Mouse (Mus musculus) heart, postnatal 0 days (tissue): ENCODE measurements around the gene Nr2f1. TPM values are rescaled to one million over a fixed set of nuclear protein-coding genes. Genes with fewer than 3 reads are reported as not detected.
A peak's percentile ranks its signal among the peaks of the same experiment; 100 is the strongest.

Source experiments
- ATAC-seq: fragments of 200-750 bp; cut with Nextera tagmentation; 2 replicates; pipeline ENCODE4 v1.8.0; 2017; ENCODE audit warnings: low read depth, moderate number of reproducible peaks, moderate library complexity; ENCODE audit not compliant: insufficient read depth
- DNase-seq: peaks from one replicate; pipeline ENCODE4 v3.0.0-alpha.2; 2016; ENCODE audit warnings: low spot score
- H3K27ac ChIP-seq: fragments of 300-500 bp; sonication (generic); 2 replicates; pipeline ENCODE4 v1.5.1; 2014; ENCODE audit warnings: low read depth, mild to moderate bottlenecking
- H3K27me3 ChIP-seq: fragments of 300-500 bp; sonication (generic); 2 replicates; pipeline ENCODE4 v1.6.1; 2014; ENCODE audit warnings: low read length, mixed read lengths; ENCODE audit not compliant: control insufficient read depth, insufficient read depth
- H3K36me3 ChIP-seq: fragments of 300-500 bp; sonication (generic); replicated peaks from 2 replicates; pipeline ENCODE4 v1.6.1; 2014; ENCODE audit warnings: low read length, mixed read lengths; ENCODE audit not compliant: control insufficient read depth, insufficient read depth
- H3K4me1 ChIP-seq: fragments of 300-500 bp; sonication (generic); 2 replicates; pipeline ENCODE4 v1.6.1; 2014; ENCODE audit warnings: antibody characterized with exemption; ENCODE audit not compliant: control insufficient read depth, insufficient read depth
- H3K4me2 ChIP-seq: fragments of 300-500 bp; sonication (generic); 2 replicates; pipeline ENCODE4 v1.6.1; 2014; ENCODE audit warnings: low read depth, mild to moderate bottlenecking, low read length, moderate library complexity
- H3K4me3 ChIP-seq: fragments of 300-500 bp; sonication (generic); 2 replicates; pipeline ENCODE4 v1.5.1; 2014; ENCODE audit warnings: low read depth, low read length
- H3K9ac ChIP-seq: fragments of 300-500 bp; sonication (generic); replicated peaks from 2 replicates; pipeline ENCODE4 v1.6.1; 2014; ENCODE audit warnings: low read depth, low read length, mixed read lengths
- H3K9me3 ChIP-seq: fragments of 300-500 bp; sonication (generic); replicated peaks from 2 replicates; pipeline ENCODE4 v1.6.1; 2016; ENCODE audit warnings: low read length; ENCODE audit not compliant: control insufficient read depth
- CTCF ChIP-seq: IDR thresholded peaks from 2 replicates; pipeline ENCODE4 v1.5.1; 2016; ENCODE audit warnings: antibody characterized with exemption, control low read depth, low read depth
- EP300 ChIP-seq: IDR thresholded peaks from 2 replicates; pipeline ENCODE4 v1.6.1; 2016; ENCODE audit warnings: antibody characterized with exemption, low read depth
- WGBS: fragments of 180-500 bp; shearing (Covaris S2); extraction: QIAGEN DNeasy Blood & Tissue Kit; methylation state at CpG from one replicate; pipeline ENCODE4 v1.1.7; 2014; 5-methylcytosine and 5-hydroxymethylcytosine counted together
- polyA plus RNA-seq: library from polyadenylated mRNA; unstranded; fragments of >200 nt; fragmentation: Nextera tagmentation; extraction: Ambion mirVana; gene quantifications from 2 replicates; pipeline ENCODE4 v1.2.1, GENCODE M21; 2015
- total RNA-seq: library from RNA; depleted of rRNA; stranded (reverse); fragments of >200 nt; gene quantifications from 2 replicates; pipeline ENCODE4 v1.2.3, GENCODE M21; 2014; ENCODE audit warnings: low replicate concordance

Nr2f1 gene
- total and polyA plus RNA-seq, 2 experiments from 2014 or later, result 2.3 to 11.6 TPM

- no peak overlapping the region for H3K4me2 ChIP-seq
- DNase-seq (no peak), ATAC-seq (no peak)
- 28% methylated on average over 12 of the region's 12 CpGs for WGBS
- H3K27ac ChIP-seq, result no peak overlapping the region
- no peaks in the 10 kb centered on the region for H3K9me3 ChIP-seq
- peaks cover 78% of the 10 kb centered on the region for H3K27me3 ChIP-seq
- H3K36me3 ChIP-seq, result no peaks in the 10 kb centered on the region
- H3K9ac ChIP-seq, result no peak overlapping the region
- no peak for TF ChIP-seq CTCF
- TF ChIP-seq EP300, result no peak
- peaks cover 3% of the 10 kb centered on the region; the same call in 1 of the 2 replicates for H3K4me1 ChIP-seq
- no peak overlapping the region for H3K4me3 ChIP-seq
Measured at GRCm38 (mm10) chr13:78207796-78208645, 8.5 kb upstream of the Nr2f1 start.

- ATAC-seq (no peak), DNase-seq (peak; percentile 2)
- no peak for TF ChIP-seq EP300
- TF ChIP-seq CTCF, result no peak
- WGBS, result 57% methylated on average over 7 of the region's 7 CpGs
- Histone ChIP-seq H3K4me3 (no peak overlapping the region), H3K9ac (no peak overlapping the region), H3K27me3 (peaks cover 77% of the 10 kb centered on the region), H3K36me3 (no peaks in the 10 kb centered on the region), H3K27ac (no peak overlapping the region), H3K4me2 (0 out of 2 replicates have a peak overlapping the region, but pooled peaks have one; percentile 21), H3K4me1 (peaks cover 8% of the 10 kb centered on the region; the same call in 1 of the 2 replicates), H3K9me3 (no peaks in the 10 kb centered on the region)
Measured at GRCm38 (mm10) chr13:78206891-78207430, 7.4 kb upstream of the Nr2f1 start.

GRCm38 (mm10) chr13:78205426-78205825, 5.9 kb upstream of the Nr2f1 start:
- DNase-seq (no peak), ATAC-seq (no peak)
- H3K4me3 ChIP-seq, result no peak overlapping the region
- no peaks in the 10 kb centered on the region for H3K9me3 ChIP-seq
- H3K4me2 ChIP-seq, result no peak overlapping the region
- TF ChIP-seq CTCF (no peak), EP300 (no peak)
- H3K36me3 ChIP-seq, result no peaks in the 10 kb centered on the region
- peaks cover 67% of the 10 kb centered on the region for H3K27me3 ChIP-seq
- H3K9ac ChIP-seq, result no peak overlapping the region
- peaks cover 10% of the 10 kb centered on the region; the same call in 1 of the 2 replicates for H3K4me1 ChIP-seq
- H3K27ac ChIP-seq, result no peak overlapping the region

- Histone ChIP-seq H3K27me3 (peaks cover 50% of the 10 kb centered on the region), H3K4me3 (peak overlapping the region; percentile 73), H3K36me3 (no peaks in the 10 kb centered on the region), H3K27ac (peak overlapping the region; percentile 65), H3K9me3 (no peaks in the 10 kb centered on the region), H3K4me2 (peak overlapping the region; percentile 99), H3K9ac (peak overlapping the region; percentile 36), H3K4me1 (peaks cover 8% of the 10 kb centered on the region; the same call in 1 of the 2 replicates)
- TF ChIP-seq CTCF, result 0 out of 2 replicates have a peak, but pooled peaks have one; percentile 10
- TF ChIP-seq EP300, result no peak
- peak; percentile 22 for DNase-seq
- ATAC-seq, result peak; percentile 31
- WGBS, result under 1% methylated on average over 31 of the region's 37 CpGs
Measured at GRCm38 (mm10) chr13:78203348-78204061, 3.9 kb upstream of the Nr2f1 start.

- Histone ChIP-seq H3K4me3 (peak overlapping the region; percentile 73), H3K27me3 (peaks cover 52% of the 10 kb centered on the region), H3K9ac (peak overlapping the region; percentile 36), H3K4me1 (peaks cover 14% of the 10 kb centered on the region; the same call in 1 of the 2 replicates), H3K27ac (peak overlapping the region; percentile 65), H3K36me3 (no peaks in the 10 kb centered on the region), H3K4me2 (peak overlapping the region; percentile 99), H3K9me3 (no peaks in the 10 kb centered on the region)
- TF ChIP-seq EP300, result no peak
- no peak for TF ChIP-seq CTCF
- DNase-seq (peak; percentile 5), ATAC-seq (no peak)
- under 1% methylated on average over 47 of the region's 47 CpGs for WGBS
Measured at GRCm38 (mm10) chr13:78202574-78203347, 3.2 kb upstream of the Nr2f1 start.
